Mouse (Mus musculus): ENCODE measurements around the gene Cers5. TPM values are rescaled to one million over a fixed set of nuclear protein-coding genes. Genes with fewer than 3 reads are reported as not detected.

Cers5 gene
- 50.3 and 52.2 TPM in 2 replicates for polyA plus RNA-seq (2012; rRNA removed; ENCODE audit: low replicate concordance)

DNA sequence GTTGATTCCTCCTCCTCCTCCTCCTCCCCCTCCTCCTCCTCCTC lies at the start of gene Cers5:
Gene Cers5, minus strand, starts transcription at position 5 of the 44 bp plus-strand sequence.

GRCm38 (mm10) chr15:99725341-99726155 lies 47.1 kb downstream of the Cers5 start, which contains the start of gene Cox14:
Gene Cox14 (plus strand): TSS chr15:99725618.

GRCm38 (mm10) chr15:99717386-99718334 lies 55.0 kb downstream of the Cers5 start, which contains the start of gene Gpd1:
Gene Gpd1 (plus strand): TSS chr15:99717515.

GRCm38 (mm10) chr15:99705440-99706048 lies 67.1 kb downstream of the Cers5 start, which contains the start of gene Gm17349:
Gene Gm17349 (minus strand): TSS chr15:99705490.

DNA sequence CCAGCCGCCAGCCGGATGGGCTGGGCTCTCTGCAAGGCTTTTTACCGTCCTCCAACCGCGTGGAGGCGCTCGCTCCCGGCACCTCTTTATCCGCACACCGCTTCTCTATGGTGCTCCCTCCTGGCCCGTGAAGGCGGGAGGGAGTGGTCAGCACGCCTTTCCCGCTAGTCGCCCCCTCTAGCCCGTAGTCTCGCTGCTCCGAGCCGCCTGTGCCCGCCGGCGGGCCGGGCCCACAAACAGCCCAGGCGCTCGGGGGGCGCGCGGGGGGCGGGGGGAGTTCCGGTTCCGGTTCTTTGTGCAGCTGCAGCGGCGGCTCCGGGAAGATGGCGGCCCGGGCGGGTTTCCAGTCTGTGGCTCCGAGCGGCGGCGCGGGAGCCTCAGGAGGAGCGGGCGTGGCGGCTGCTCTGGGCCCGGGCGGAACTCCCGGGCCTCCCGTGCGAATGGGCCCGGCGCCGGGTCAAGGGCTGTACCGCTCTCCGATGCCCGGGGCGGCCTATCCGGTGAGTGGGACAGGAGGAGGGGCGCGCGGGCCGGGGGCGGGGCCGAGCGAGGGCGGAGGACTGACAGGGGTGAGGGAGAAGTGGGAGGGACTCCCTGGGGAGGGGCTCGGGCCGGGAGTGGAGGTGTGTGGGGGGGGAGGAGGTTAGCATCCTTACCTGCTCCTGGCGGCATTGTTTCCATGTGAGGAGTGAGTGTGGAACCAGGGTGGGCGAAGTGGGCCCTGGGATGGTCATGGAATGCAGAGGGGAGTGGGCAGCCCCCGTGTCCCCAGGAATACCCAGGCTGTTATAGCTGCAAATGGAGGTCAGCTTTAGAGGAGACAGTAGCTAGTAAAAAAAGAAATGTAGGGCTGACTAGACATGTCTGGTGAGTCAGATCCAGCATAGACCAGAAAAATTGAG lies 70.4 kb downstream of the Cers5 start, which contains the start of gene Smarcd1:
Gene Smarcd1, plus strand, starts transcription at position 131 of the 902 bp plus-strand sequence.

Other genes starting within 250 kb of the Cers5 start
- gene Faim2, start 244.7 kb downstream of the Cers5 start, polyA plus RNA-seq (2012; rRNA removed; ENCODE audit: low replicate concordance) = 0.43 and 1.4 TPM in 2 replicates
- gene Aqp2, start 193.8 kb downstream of the Cers5 start, polyA plus RNA-seq (2012; rRNA removed; ENCODE audit: low replicate concordance) = 0.07 and 0.27 TPM in 2 replicates
- 0.87 and 21.0 TPM in 2 replicates for gene Aqp5, start 182.1 kb downstream of the Cers5 start, polyA plus RNA-seq (2012; rRNA removed; ENCODE audit: low replicate concordance)
- not detected in 2 replicates for gene Aqp6, start 171.5 kb downstream of the Cers5 start, polyA plus RNA-seq (2012; rRNA removed; ENCODE audit: low replicate concordance)
- gene Racgap1, start 121.2 kb downstream of the Cers5 start, polyA plus RNA-seq (2012; rRNA removed; ENCODE audit: low replicate concordance) = 6.0 and 19.2 TPM in 2 replicates
- 0.15 and 0.17 TPM in 2 replicates for gene Asic1, start 102.5 kb downstream of the Cers5 start, polyA plus RNA-seq (2012; rRNA removed; ENCODE audit: low replicate concordance)
- 23.1 and 45.0 TPM in 2 replicates for gene Smarcd1, start 70.8 kb downstream of the Cers5 start, polyA plus RNA-seq (2012; rRNA removed; ENCODE audit: low replicate concordance)
- not detected in 2 replicates for gene Gm17349, start 67.4 kb downstream of the Cers5 start, polyA plus RNA-seq (2012; rRNA removed; ENCODE audit: low replicate concordance)
- gene Gpd1, start 55.4 kb downstream of the Cers5 start, polyA plus RNA-seq (2012; rRNA removed; ENCODE audit: low replicate concordance) = 767 and 1,246 TPM in 2 replicates
- gene Cox14, start 47.3 kb downstream of the Cers5 start, polyA plus RNA-seq (2012; rRNA removed; ENCODE audit: low replicate concordance) = 201 and 238 TPM in 2 replicates
- gene Lima1, start 102.6 kb upstream of the Cers5 start, polyA plus RNA-seq (2012; rRNA removed; ENCODE audit: low replicate concordance) = 28.0 and 54.6 TPM in 2 replicates
- gene Fam186a, start 194.2 kb upstream of the Cers5 start, polyA plus RNA-seq (2012; rRNA removed; ENCODE audit: low replicate concordance) = 0.13 and 0.34 TPM in 2 replicates
- 49.6 and 64.4 TPM in 2 replicates for gene Larp4, start 197.2 kb upstream of the Cers5 start, polyA plus RNA-seq (2012; rRNA removed; ENCODE audit: low replicate concordance)

Data from subcutaneous adipose tissue, adult 2 months (tissue).